Mouse (Mus musculus) CD4-positive, CD25-positive, alpha-beta regulatory T cell, adult 4 months (primary cell): ENCODE results near the gene Erc1. TPM values are rescaled to one million over a fixed set of nuclear protein-coding genes. Genes with fewer than 3 reads are reported as not detected.
"Not testable (repeated sequence)": the region's sequence is repeated elsewhere in the genome, so short reads cannot be mapped to it uniquely, and the experiment has no call there.

Source experiments
- ATAC-seq: one replicate; pipeline ENCODE4 v1.8.0; 2017
- polyA plus RNA-seq, 2 experiments: library from polyadenylated mRNA; unstranded; fragments of 100-300 nt; shearing (Covaris generic); gene quantifications; one replicate each; pipeline ENCODE4 v1.2.1; 2017

The Erc1 gene
- polyA plus RNA-seq, 2 experiments from 2014 or later = 6.7 to 7.0 TPM

DNA sequence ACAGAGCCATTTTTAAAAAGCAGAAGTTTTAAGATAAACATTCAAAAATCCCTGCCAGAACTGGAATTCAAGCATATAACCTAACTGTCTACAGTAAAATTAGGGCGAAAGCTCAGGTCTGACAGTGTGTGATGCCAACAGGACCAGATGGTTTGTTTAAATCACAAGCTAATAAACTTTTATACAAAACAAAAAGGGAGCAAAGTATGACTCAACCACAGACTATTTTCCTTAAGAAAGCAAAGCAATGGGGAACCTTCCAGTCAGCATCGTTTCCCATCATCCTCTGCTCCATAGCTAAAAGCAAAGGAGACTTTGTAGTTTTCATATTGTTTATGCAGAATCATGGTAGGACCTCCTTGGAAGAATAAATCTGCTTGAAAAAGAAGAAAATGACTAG is 143.1 kb downstream of the Erc1 start:
- no peak for ATAC-seq

- ATAC-seq = peak; percentile 37
Measured at GRCm38 (mm10) chr6:119692754-119693153, 155.2 kb downstream of the Erc1 start.

DNA sequence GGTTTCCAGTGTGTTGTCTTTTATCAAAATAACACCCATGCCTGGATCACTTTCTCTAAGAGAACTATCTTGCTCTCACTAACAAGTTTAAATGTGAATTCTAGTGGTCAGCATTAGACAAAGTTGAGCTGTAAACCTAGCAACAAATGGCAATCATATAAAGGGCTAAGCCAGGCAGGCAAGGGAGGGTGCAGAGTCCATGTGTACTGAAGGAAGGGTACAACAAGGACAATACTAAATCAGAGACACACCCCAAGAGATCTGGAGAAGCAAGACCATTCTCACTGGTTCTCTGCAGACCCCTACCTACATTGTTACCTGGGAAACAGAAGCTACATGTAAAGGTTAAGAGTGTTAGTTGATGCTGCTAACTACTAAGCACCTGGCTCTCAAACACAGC is 161.5 kb downstream of the Erc1 start:
- no peak for ATAC-seq

- no peak for ATAC-seq
Measured at GRCm38 (mm10) chr6:119680746-119681145, 167.2 kb downstream of the Erc1 start.

GRCm38 (mm10) chr6:119674811-119675209 is 173.2 kb downstream of the Erc1 start:
- no peak for ATAC-seq

DNA sequence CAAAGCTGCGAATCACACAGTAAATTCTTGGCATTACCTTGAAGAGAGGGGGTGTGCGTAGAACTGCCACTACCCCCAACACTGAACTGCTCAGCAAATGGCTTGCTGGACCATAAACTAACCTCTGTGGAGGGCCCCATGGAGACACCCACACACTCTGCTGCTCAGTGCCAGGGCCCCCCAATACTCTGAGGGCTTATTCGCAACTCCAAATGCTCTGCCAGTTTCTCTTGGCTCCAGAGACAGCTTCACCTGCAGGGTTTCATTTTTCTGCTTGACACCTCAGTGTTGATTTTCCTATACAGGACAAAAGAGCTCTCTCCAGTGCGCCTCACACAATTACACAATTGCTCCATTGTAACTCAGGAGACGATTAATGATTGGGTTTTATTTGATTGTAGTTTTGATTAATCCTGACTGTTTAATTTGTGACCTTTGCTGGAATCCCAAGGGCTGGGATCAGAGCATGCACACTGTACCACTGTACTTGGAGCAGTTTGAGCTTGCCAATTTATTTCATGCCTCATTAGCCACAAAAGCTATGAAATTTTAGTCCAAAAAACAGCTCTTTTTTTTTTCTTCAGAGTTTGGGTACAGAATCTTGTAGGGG is 173.7 kb downstream of the Erc1 start:
- no peak for ATAC-seq

- ATAC-seq = no peak
Measured at GRCm38 (mm10) chr6:119669746-119670145, 178.2 kb downstream of the Erc1 start.

DNA sequence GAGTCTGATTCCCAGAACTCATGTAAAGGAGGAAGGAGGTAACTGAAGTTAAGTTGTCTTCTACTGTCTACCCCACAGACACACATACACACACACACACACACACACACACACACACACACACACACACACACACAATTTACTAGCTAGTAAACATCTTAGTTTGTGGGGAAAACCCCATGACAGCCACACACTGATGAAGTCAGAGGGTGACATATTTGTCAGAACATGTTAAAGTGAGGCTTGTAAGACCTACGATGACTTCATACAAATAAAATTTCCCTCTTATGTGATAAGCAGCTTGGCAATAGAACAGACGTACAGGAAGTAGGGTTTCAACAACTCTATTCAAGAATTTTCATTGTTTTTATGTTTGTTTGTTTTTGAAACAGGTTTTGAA is 185.0 kb downstream of the Erc1 start:
- ATAC-seq = peak; percentile 96

- ATAC-seq = no peak
Measured at GRCm38 (mm10) chr6:119661081-119661493, 186.9 kb downstream of the Erc1 start.

DNA sequence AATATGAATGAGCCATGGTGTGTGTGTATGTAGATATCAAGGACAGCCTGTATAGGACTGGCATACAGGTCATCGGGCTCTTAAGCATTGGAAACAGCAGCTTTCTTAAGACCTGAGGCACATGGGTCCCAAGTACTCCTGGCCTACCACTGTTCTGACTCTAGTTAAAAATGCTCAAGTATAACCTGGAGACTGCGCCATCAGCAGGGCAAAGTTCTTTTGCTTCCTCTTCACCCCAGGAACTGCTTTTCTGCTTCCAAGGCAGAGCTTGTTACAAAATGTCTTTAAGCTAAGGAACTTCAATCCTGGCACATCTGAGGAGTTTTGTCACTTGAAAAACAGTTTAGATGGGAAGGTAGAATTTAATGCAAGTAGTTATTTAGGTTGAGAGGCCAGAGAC is 189.5 kb downstream of the Erc1 start:
- ATAC-seq = no peak

DNA sequence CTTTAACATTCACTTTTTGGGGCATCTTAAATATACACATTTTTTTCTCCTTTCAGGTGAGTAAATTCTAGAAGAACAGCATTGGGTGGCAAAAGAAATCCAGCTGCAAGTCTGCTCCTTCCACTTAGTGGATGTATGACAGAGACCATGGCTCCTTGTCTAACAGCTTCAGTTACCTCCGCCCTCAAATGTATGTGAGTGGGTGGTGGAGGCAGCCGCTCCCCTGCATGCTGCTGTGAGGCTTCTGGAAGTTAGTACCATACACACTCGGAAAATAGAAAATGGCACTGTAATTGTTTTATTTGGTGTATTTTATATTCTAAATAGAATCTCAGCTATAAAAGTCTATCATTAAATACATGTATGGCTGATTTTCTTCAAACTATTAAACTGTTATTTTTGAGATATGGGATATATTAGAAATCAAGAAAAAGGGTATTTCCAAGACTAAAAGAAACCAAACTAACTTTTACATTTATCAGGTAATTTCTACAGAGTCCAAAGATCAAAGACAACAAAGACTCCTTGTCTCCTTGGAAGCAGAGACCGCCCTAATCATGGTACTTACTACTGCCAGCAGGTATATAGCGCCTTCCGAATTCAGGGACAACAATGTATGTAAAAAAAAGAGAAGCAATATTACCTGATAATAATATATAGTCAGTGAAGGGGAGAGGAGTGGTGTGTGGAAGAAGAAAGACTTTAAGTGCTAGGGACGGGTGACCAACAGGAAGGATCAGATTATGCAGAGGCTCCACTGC is 190.4 kb downstream of the Erc1 start:
- ATAC-seq = no peak

- not testable (repeated sequence) for ATAC-seq
Measured at GRCm38 (mm10) chr6:119654777-119655176, 193.2 kb downstream of the Erc1 start.

GRCm38 (mm10) chr6:119643880-119644460 is 204.0 kb downstream of the Erc1 start:
- no peak for ATAC-seq

DNA sequence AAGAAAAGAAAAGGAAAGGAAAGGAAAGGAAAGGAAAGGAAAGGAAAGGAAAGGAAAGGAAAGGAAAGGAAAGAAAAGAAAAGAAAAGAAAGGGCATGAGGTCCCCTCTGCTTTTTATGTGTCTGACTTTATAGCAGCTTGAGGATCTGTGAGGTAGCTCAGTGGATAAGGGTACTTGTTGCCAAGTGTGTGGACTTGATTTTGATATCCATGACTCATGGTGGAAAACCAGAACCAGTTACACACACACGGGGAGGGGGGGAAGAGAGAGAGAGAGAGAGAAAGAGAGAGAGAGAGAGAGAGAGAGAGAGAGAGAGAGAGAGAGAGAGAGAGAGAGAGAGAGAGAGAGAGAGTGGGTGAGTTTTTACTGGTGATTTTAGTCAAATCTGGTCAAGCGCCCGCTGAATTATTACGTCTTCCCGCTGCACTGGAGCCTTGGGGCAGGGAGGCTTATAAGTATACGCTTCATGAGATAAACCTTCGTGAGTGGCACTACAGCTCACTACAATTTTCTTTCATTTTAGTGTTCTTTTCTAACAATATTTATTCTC is 204.7 kb downstream of the Erc1 start:
- no peak for ATAC-seq

DNA sequence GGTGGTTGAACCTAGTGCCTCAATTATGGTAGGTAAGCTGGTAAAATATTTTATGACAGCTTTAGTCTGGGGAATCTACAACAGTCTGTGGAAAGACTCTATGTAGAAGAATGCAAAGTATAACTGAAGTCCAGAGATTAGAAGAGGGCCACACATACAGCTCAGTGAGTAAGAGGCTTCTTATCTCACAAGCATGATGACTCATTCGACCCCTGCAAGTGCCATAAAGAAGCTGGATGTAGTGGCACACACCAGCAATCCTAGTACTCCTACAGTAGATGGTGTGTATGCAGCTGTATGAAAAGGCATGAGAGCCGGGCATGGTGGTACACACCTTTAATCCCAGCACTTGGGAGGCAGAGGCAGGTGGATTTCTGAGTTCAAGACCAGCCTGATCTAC is 205.2 kb downstream of the Erc1 start:
- ATAC-seq = no peak

GRCm38 (mm10) chr6:119635629-119636028 is 212.3 kb downstream of the Erc1 start:
- peak; percentile 90 for ATAC-seq

DNA sequence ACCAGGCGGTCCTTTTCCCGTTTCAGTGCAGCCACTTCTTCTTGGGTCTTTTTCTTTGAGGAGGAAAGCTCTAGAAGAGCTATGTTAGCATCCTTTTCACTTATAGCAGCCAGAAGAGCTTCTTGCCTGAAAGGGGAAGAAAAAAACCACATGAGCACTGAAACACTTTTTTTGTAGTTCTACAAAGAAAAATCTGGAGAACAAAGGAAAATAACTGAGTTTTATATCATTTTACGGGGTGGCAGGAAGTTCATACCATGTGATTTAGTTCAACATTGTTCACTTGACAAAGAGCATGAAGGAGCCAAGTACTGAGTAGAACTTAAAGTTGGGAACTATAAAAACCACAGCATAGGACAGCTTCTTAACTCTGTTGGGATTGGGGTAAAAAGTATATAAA is 217.3 kb downstream of the Erc1 start:
- ATAC-seq = no peak

GRCm38 (mm10) chr6:119601379-119601778 is 246.6 kb downstream of the Erc1 start:
- ATAC-seq = no peak

GRCm38 (mm10) chr6:119595440-119595839 is 252.5 kb downstream of the Erc1 start:
- no peak for ATAC-seq

GRCm38 (mm10) chr6:119590872-119591271 is 257.1 kb downstream of the Erc1 start:
- ATAC-seq = no peak

GRCm38 (mm10) chr6:119587897-119588296 is 260.1 kb downstream of the Erc1 start:
- no peak for ATAC-seq

DNA sequence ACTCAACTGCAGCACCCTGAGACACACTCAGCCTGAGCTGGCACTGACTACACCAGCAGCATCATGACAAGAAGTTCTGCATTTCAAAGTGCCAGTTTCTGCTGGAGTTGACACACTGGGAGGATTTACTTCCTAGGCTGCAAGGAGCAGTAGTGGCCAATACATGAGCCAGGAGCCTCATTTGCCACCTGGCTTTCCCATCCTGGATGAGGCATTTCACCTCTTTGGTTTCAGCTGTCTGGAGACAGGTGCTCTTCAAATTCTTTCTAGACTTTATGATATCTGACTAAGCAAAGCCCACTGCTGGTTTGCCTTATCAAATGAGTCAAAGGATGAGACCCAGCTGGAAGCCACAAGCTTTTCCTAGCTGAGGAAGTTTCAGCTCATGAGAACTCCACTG is 260.5 kb downstream of the Erc1 start:
- no peak for ATAC-seq

GRCm38 (mm10) chr6:119585652-119586375 is 262.2 kb downstream of the Erc1 start:
- no peak for ATAC-seq
